In the genomic region with DNA sequence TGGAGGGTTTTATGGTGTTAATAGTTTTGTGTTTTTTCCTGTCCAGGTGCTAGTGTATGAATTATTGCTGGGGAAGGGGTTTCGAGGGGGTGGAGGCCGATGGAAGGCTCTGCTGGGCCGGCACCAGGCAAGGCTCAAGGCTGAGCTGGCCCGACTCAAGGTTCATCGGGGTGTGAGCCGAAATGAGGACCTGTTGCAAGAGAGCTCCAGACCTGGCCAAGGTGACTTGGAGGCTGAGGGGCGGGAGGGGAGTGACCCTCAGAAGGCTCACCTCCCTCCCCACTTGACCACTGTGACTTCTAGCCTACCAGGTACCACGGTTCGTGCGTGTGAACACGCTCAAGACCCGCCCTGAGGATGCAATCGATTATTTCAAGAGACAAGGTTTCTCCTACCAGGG, we compare ENCODE assay signal across 22 mouse cellular contexts. TPM values are rescaled to one million over a fixed set of nuclear protein-coding genes. Genes with fewer than 3 reads are reported as not detected.
DNase-seq lines count a peak whose midpoint lies in the region; ATAC-seq and TF ChIP-seq lines count a peak whose summit lies in the region.
"Had no signal": no experiment of that assay in that cellular context is flagged by ENCODE, and none has a peak within 500 bp of the region (broad histone marks: within the 10 kb centered on the region; RNA-seq: fewer than 3 reads in every experiment).

No protein-coding gene starts in this region.

- H3K9me3 ChIP-seq in heart, embryonic 12.5 days (replicated peaks), result 0 out of 2 replicates have a peak, but pooled peaks cover 5% of the 10 kb centered on the region
- H3K9me3 ChIP-seq in liver, embryonic 12.5 days (replicated peaks), result no peaks in the 10 kb centered on the region
- H3K9me3 ChIP-seq in embryonic facial prominence, embryonic 11.5 days (replicated peaks; ENCODE audit: control insufficient read depth, low read length), result no peaks in the 10 kb centered on the region
- H3K9me3 ChIP-seq in liver, embryonic 13.5 days (replicated peaks), result no peaks in the 10 kb centered on the region
- H3K9me3 ChIP-seq: heart, embryonic 15.5 days had no signal

- H3K4me3 ChIP-seq in heart, embryonic 12.5 days, result no peak overlapping the region
- H3K4me3 ChIP-seq in heart, adult 2 months, result no peak overlapping the region
- H3K4me3 ChIP-seq in liver, embryonic 12.5 days, result no peak overlapping the region
- 0 out of 2 replicates have a peak overlapping the region, but pooled peaks have one; percentile 76 for H3K4me3 ChIP-seq in embryonic facial prominence, embryonic 11.5 days (ENCODE audit: low read depth, low read length)
- H3K4me3 ChIP-seq in liver, embryonic 13.5 days (replicated peaks), result peak overlapping the region; percentile 81

- H3K4me2 ChIP-seq in heart, embryonic 12.5 days, result no peak overlapping the region
- peak overlapping the region; percentile 92; the same call in 1 of the 2 replicates for H3K4me2 ChIP-seq in liver, embryonic 12.5 days
- H3K4me2 ChIP-seq in embryonic facial prominence, embryonic 11.5 days (ENCODE audit: low read depth, low read length), result no peak overlapping the region; the same call in 1 of the 2 replicates
- peak overlapping the region; percentile 89 for H3K4me2 ChIP-seq in liver, embryonic 13.5 days

- H3K36me3 ChIP-seq in heart, embryonic 12.5 days, result peaks cover 47% of the 10 kb centered on the region
- H3K36me3 ChIP-seq in heart, adult 2 months (ENCODE audit: control insufficient read depth, insufficient read depth, low read length), result no peaks in the 10 kb centered on the region
- H3K36me3 ChIP-seq in liver, embryonic 12.5 days, result peaks cover 50% of the 10 kb centered on the region
- H3K36me3 ChIP-seq in embryonic facial prominence, embryonic 11.5 days (replicated peaks; ENCODE audit: control insufficient read depth, insufficient read depth, low read depth, low read length), result peaks cover 12% of the 10 kb centered on the region
- H3K36me3 ChIP-seq in liver, embryonic 13.5 days, result peaks cover 48% of the 10 kb centered on the region

- 0 out of 2 replicates have a peak, but pooled peaks cover 7% of the 10 kb centered on the region for H3K27me3 ChIP-seq in heart, embryonic 12.5 days (replicated peaks)
- no peaks in the 10 kb centered on the region for H3K27me3 ChIP-seq in heart, adult 2 months (ENCODE audit: control insufficient read depth, insufficient read depth, low read length)
- peaks cover 11% of the 10 kb centered on the region; the same call in 1 of the 2 replicates for H3K27me3 ChIP-seq in liver, embryonic 12.5 days (replicated peaks)
- no peaks in the 10 kb centered on the region for H3K27me3 ChIP-seq in embryonic facial prominence, embryonic 11.5 days (ENCODE audit: control insufficient read depth, insufficient read depth, low read length)
- H3K27me3 ChIP-seq in liver, embryonic 13.5 days, result no peaks in the 10 kb centered on the region

- TF ChIP-seq EP300 in heart, adult 2 months (IDR thresholded peaks at IDR 0.05; ENCODE audit: insufficient read depth, low read depth, low read length), result no peak

- H3K9ac ChIP-seq in heart, embryonic 12.5 days, result peak overlapping the region; percentile 92; the same call in 1 of the 2 replicates
- no peak overlapping the region for H3K9ac ChIP-seq in heart, adult 2 months (ENCODE audit: low read depth, low read length)
- 0 out of 2 replicates have a peak overlapping the region, but pooled peaks have one; percentile 88 for H3K9ac ChIP-seq in liver, embryonic 12.5 days
- H3K9ac ChIP-seq in embryonic facial prominence, embryonic 11.5 days (replicated peaks; ENCODE audit: low read length), result no peak overlapping the region
- H3K9ac ChIP-seq in liver, embryonic 13.5 days, result no peak overlapping the region; the same call in 1 of the 2 replicates

- H3K79me2 ChIP-seq in heart, adult 2 months (replicated peaks; ENCODE audit: control insufficient read depth, insufficient read depth, low read length), result no peaks in the 10 kb centered on the region

- TF ChIP-seq CTCF in heart, adult 2 months (IDR thresholded peaks at IDR 0.05), result no peak

- TF ChIP-seq POLR2A in heart, adult 2 months (IDR thresholded peaks at IDR 0.05; ENCODE audit: insufficient read depth, low read depth, low read length), result no peak

- 91% methylated on average over 13 of the region's 13 CpGs for WGBS in heart, embryonic 12.5 days
- 96% methylated on average over 13 of the region's 13 CpGs for WGBS in heart, adult 2 months
- 85% methylated on average over 13 of the region's 13 CpGs for WGBS in liver, embryonic 12.5 days (ENCODE audit: insufficient replicate concordance)
- WGBS in embryonic facial prominence, embryonic 11.5 days, result 96% methylated on average over 13 of the region's 13 CpGs
- 83% methylated on average over 13 of the region's 13 CpGs for WGBS in liver, embryonic 13.5 days (ENCODE audit: insufficient replicate concordance)

- H3K27ac ChIP-seq in heart, embryonic 12.5 days (ENCODE audit: poor library complexity, severe bottlenecking), result no peak overlapping the region
- H3K27ac ChIP-seq in heart, adult 2 months, result no peak overlapping the region
- H3K27ac ChIP-seq in liver, embryonic 12.5 days, result no peak overlapping the region
- no peak overlapping the region for H3K27ac ChIP-seq in embryonic facial prominence, embryonic 11.5 days (replicated peaks; ENCODE audit: low read depth, low read length)
- H3K27ac ChIP-seq in liver, embryonic 13.5 days, result no peak overlapping the region
- H3K27ac ChIP-seq: heart, embryonic 15.5 days; hindbrain, postnatal 0 days had no signal

- ATAC-seq in heart, embryonic 12.5 days (ENCODE audit: insufficient number of reproducible peaks, low FRiP score), result no peak
- ATAC-seq in liver, embryonic 12.5 days, result no peak
- ATAC-seq in embryonic facial prominence, embryonic 11.5 days (replicated peaks; ENCODE audit: insufficient number of reproducible peaks, low FRiP score, low TSS enrichment, low read depth), result no peak
- no peak for ATAC-seq in liver, embryonic 13.5 days (ENCODE audit: low read depth)

- intact Hi-C loops in heart, adult 2 months (cut with DNase I), result no loop called here

- peaks cover 13% of the 10 kb centered on the region for H3K4me1 ChIP-seq in heart, embryonic 12.5 days (replicated peaks)
- H3K4me1 ChIP-seq in heart, adult 2 months (ENCODE audit: control insufficient read depth, insufficient read depth, low read length), result no peaks in the 10 kb centered on the region
- H3K4me1 ChIP-seq in liver, embryonic 12.5 days, result peaks cover 25% of the 10 kb centered on the region
- H3K4me1 ChIP-seq in embryonic facial prominence, embryonic 11.5 days (ENCODE audit: control insufficient read depth, insufficient read depth, low read length), result no peaks in the 10 kb centered on the region; the same call in 1 of the 2 replicates
- H3K4me1 ChIP-seq in liver, embryonic 13.5 days (replicated peaks), result peaks cover 21% of the 10 kb centered on the region

- DNase-seq in heart, adult 2 months, result no peak
- no peak for DNase-seq in liver
- DNase-seq in embryonic facial prominence, embryonic 11.5 days (ENCODE audit: low spot score), result no peak
- no peak for DNase-seq in liver, embryonic 13.5 days
- no peak for DNase-seq in spleen, postnatal 14 days (ENCODE audit: low spot score in 2 of 2)
- DNase-seq in thymus, postnatal 36 days, result no peak
- DNase-seq: adrenal gland, adult 8-10 months; cerebellum, adult 9-11 months; embryo, embryonic 11 days; gastrocnemius, postnatal 14 days; kidney, postnatal 14 days; lung, postnatal 36 days; right cerebral cortex, postnatal 14 days; thymus, adult 18-20 months had no signal

RNA-seq across cellular contexts. Expression of a gene that starts 1.4 kb away (rescaled TPM):
- 17.4 and 18.1 TPM in 2 replicates for polyA plus RNA-seq in heart, embryonic 12.5 days (2016; fragmentation: Nextera tagmentation; extraction: Ambion mirVana)
- total RNA-seq in heart, adult 2 months (2021), result 10 to 100 TPM; 14.1 to 18.3 TPM
- polyA plus RNA-seq in heart, adult 2 months (2012; rRNA removed), result 21.6 and 25.4 TPM in 2 replicates
- polyA plus RNA-seq in liver, embryonic 12.5 days (2016; fragmentation: Nextera tagmentation; extraction: Ambion mirVana), result 30.9 and 33.6 TPM in 2 replicates
- polyA plus RNA-seq in embryonic facial prominence, embryonic 11.5 days (2014; fragmentation: Nextera tagmentation; extraction: Ambion mirVana), result 30.9 and 32.6 TPM in 2 replicates
- 24.9 and 25.3 TPM in 2 replicates for polyA plus RNA-seq in liver, embryonic 13.5 days (2015; fragmentation: Nextera tagmentation; extraction: Ambion mirVana)

RNA-seq across cellular contexts. Expression of a gene that starts 18.1 kb away (rescaled TPM):
- not detected in 2 replicates for polyA plus RNA-seq in heart, embryonic 12.5 days (2016; fragmentation: Nextera tagmentation; extraction: Ambion mirVana)
- under 1 TPM; 0.11 to 0.18 TPM for total RNA-seq in heart, adult 2 months (2021)
- polyA plus RNA-seq in heart, adult 2 months (2012; rRNA removed), result not detected in 2 replicates
- not detected in 2 replicates for polyA plus RNA-seq in liver, embryonic 12.5 days (2016; fragmentation: Nextera tagmentation; extraction: Ambion mirVana)
- not detected in 2 replicates for polyA plus RNA-seq in embryonic facial prominence, embryonic 11.5 days (2014; fragmentation: Nextera tagmentation; extraction: Ambion mirVana)
- not detected in 2 replicates for polyA plus RNA-seq in liver, embryonic 13.5 days (2015; fragmentation: Nextera tagmentation; extraction: Ambion mirVana)
- total RNA-seq: adrenal gland, adult 8-10 months; ES-E14; gastrocnemius, postnatal 14 days; hindbrain, postnatal 0 days had no signal
- polyA plus RNA-seq: C2C12; heart, embryonic 15.5 days; limb, embryonic 14.5 days had no signal

RNA-seq across cellular contexts. Expression of a gene that starts 21.4 kb away (rescaled TPM):
- polyA plus RNA-seq in heart, embryonic 12.5 days (2016; fragmentation: Nextera tagmentation; extraction: Ambion mirVana), result 0.22 TPM in 1 of 2 replicates, not detected in the other
- total RNA-seq in heart, adult 2 months (2021), result under 1 TPM; 0.31 to 0.41 TPM
- 0.26 TPM in 1 of 2 replicates, not detected in the other for polyA plus RNA-seq in heart, adult 2 months (2012; rRNA removed)
- 0.13 and 0.26 TPM in 2 replicates for polyA plus RNA-seq in liver, embryonic 12.5 days (2016; fragmentation: Nextera tagmentation; extraction: Ambion mirVana)
- polyA plus RNA-seq in embryonic facial prominence, embryonic 11.5 days (2014; fragmentation: Nextera tagmentation; extraction: Ambion mirVana), result not detected in 2 replicates
- polyA plus RNA-seq in liver, embryonic 13.5 days (2015; fragmentation: Nextera tagmentation; extraction: Ambion mirVana), result not detected in 2 replicates
- total RNA-seq: gastrocnemius, postnatal 14 days; hindbrain, postnatal 0 days; layer of hippocampus, postnatal 10 days had no signal
- polyA plus RNA-seq: C2C12; heart, embryonic 15.5 days had no signal

RNA-seq across cellular contexts. Expression of a gene that starts 23.2 kb away (rescaled TPM):
- polyA plus RNA-seq in heart, embryonic 12.5 days (2016; fragmentation: Nextera tagmentation; extraction: Ambion mirVana), result 14.7 and 16.5 TPM in 2 replicates
- 10 to 100 TPM; 12.3 to 13.1 TPM for total RNA-seq in heart, adult 2 months (2021)
- polyA plus RNA-seq in heart, adult 2 months (2012; rRNA removed), result 9.2 and 11.3 TPM in 2 replicates
- polyA plus RNA-seq in liver, embryonic 12.5 days (2016; fragmentation: Nextera tagmentation; extraction: Ambion mirVana), result 12.2 and 13.8 TPM in 2 replicates
- polyA plus RNA-seq in embryonic facial prominence, embryonic 11.5 days (2014; fragmentation: Nextera tagmentation; extraction: Ambion mirVana), result 14.6 and 15.3 TPM in 2 replicates
- polyA plus RNA-seq in liver, embryonic 13.5 days (2015; fragmentation: Nextera tagmentation; extraction: Ambion mirVana), result 6.4 and 6.7 TPM in 2 replicates

Comparison
In these comparisons a context has a peak if more than half of its experiments do, and no peak if none do; other contexts are left out.
1. H3K4me3 ChIP-seq: peak in embryonic facial prominence, embryonic 11.5 days (single experiment) and liver, embryonic 13.5 days (single experiment); none in heart, embryonic 12.5 days (single experiment), heart, adult 2 months (single experiment) and liver, embryonic 12.5 days (single experiment).
2. H3K9ac ChIP-seq: peak in heart, embryonic 12.5 days (single experiment) and liver, embryonic 12.5 days (single experiment); none in heart, adult 2 months (single experiment), embryonic facial prominence, embryonic 11.5 days (single experiment) and liver, embryonic 13.5 days (single experiment).
3. H3K4me2 ChIP-seq: peak in liver, embryonic 12.5 days (single experiment) and liver, embryonic 13.5 days (single experiment); none in heart, embryonic 12.5 days (single experiment) and embryonic facial prominence, embryonic 11.5 days (single experiment).